Mouse (Mus musculus) forebrain, embryonic 15.5 days (tissue): ENCODE results near the gene Cpa4. TPM values are rescaled to one million over a fixed set of nuclear protein-coding genes. Genes with fewer than 3 reads are reported as not detected.
A peak's percentile ranks its signal among the peaks of the same experiment; 100 is the strongest.

Experiments
- ATAC-seq: fragments of 200-750 bp; cut with Nextera tagmentation; replicated peaks from 2 replicates; pipeline ENCODE4 v1.8.0; 2017; ENCODE audit warnings: mild to moderate bottlenecking, moderate TSS enrichment, moderate library complexity
- H3K27ac ChIP-seq: fragments of 300-500 bp; sonication (generic); replicated peaks from 2 replicates; pipeline ENCODE4 v1.5.1; 2015; ENCODE audit warnings: mild to moderate bottlenecking, inconsistent platforms
- H3K27me3 ChIP-seq: fragments of 300-500 bp; sonication (generic); 2 replicates; pipeline ENCODE4 v1.6.1; 2015; ENCODE audit warnings: inconsistent platforms
- H3K36me3 ChIP-seq: fragments of 300-500 bp; sonication (generic); 2 replicates; pipeline ENCODE4 v1.6.1; 2015; ENCODE audit warnings: mild to moderate bottlenecking, inconsistent platforms
- H3K4me1 ChIP-seq: fragments of 300-500 bp; sonication (generic); 2 replicates; pipeline ENCODE4 v1.6.1; 2015; ENCODE audit warnings: inconsistent platforms
- H3K4me2 ChIP-seq: fragments of 300-500 bp; sonication (generic); replicated peaks from 2 replicates; pipeline ENCODE4 v1.6.1; 2015; ENCODE audit warnings: mild to moderate bottlenecking, inconsistent platforms
- H3K4me3 ChIP-seq: fragments of 300-500 bp; sonication (generic); 2 replicates; pipeline ENCODE4 v1.5.1; 2015; ENCODE audit warnings: mild to moderate bottlenecking, inconsistent platforms
- H3K9ac ChIP-seq: fragments of 300-500 bp; sonication (generic); replicated peaks from 2 replicates; pipeline ENCODE4 v1.6.1; 2015; ENCODE audit warnings: mild to moderate bottlenecking, inconsistent platforms
- H3K9me3 ChIP-seq: fragments of 300-500 bp; sonication (generic); 2 replicates; pipeline ENCODE4 v1.6.1; 2016; ENCODE audit warnings: inconsistent platforms
- WGBS: fragments of 180-500 bp; shearing (Covaris S2); methylation state at CpG from one replicate; pipeline ENCODE4 v1.1.7; 2015; ENCODE audit warnings: mixed read lengths; 5-methylcytosine and 5-hydroxymethylcytosine counted together
- polyA plus RNA-seq: library from polyadenylated mRNA; unstranded; fragments of >200 nt; fragmentation: Nextera tagmentation; extraction: Ambion mirVana; gene quantifications from 2 replicates; pipeline ENCODE4 v1.2.1, GENCODE M21; 2015

Cpa4 gene
- polyA plus RNA-seq, 1 experiment from 2014 or later = 1.9 TPM

- no peaks in the 10 kb centered on the region for H3K9me3 ChIP-seq
- no peak overlapping the region for H3K4me2 ChIP-seq
- WGBS = 86% methylated on average over 4 of the region's 4 CpGs
- ATAC-seq = no peak
- no peak overlapping the region for H3K4me3 ChIP-seq
- H3K27me3 ChIP-seq = no peaks in the 10 kb centered on the region
- peaks cover 34% of the 10 kb centered on the region for H3K4me1 ChIP-seq
- no peak overlapping the region for H3K9ac ChIP-seq
- no peak overlapping the region; the same call in 1 of the 2 replicates for H3K27ac ChIP-seq
- H3K36me3 ChIP-seq = no peaks in the 10 kb centered on the region
These were observed 52.4 kb downstream of the Cpa4 start for GRCm38 (mm10) chr6:30620591-30620990.

- no peaks in the 10 kb centered on the region for H3K9me3 ChIP-seq
- H3K4me1 ChIP-seq = peaks cover 30% of the 10 kb centered on the region
- no peak for ATAC-seq
- no peaks in the 10 kb centered on the region for H3K27me3 ChIP-seq
- H3K27ac ChIP-seq = no peak overlapping the region
- H3K36me3 ChIP-seq = no peaks in the 10 kb centered on the region
- no peak overlapping the region for H3K9ac ChIP-seq
- WGBS = 94% methylated on average over 6 of the region's 6 CpGs
- no peak overlapping the region for H3K4me2 ChIP-seq
- H3K4me3 ChIP-seq = no peak overlapping the region
These were observed 52.8 kb downstream of the Cpa4 start for GRCm38 (mm10) chr6:30620994-30621393.

GRCm38 (mm10) chr6:30621986-30622389 lies 53.8 kb downstream of the Cpa4 start:
- Histone ChIP-seq H3K4me1 (peaks cover 20% of the 10 kb centered on the region), H3K36me3 (no peaks in the 10 kb centered on the region), H3K9me3 (no peaks in the 10 kb centered on the region), H3K27me3 (no peaks in the 10 kb centered on the region), H3K9ac (no peak overlapping the region), H3K4me2 (no peak overlapping the region), H3K4me3 (no peak overlapping the region), H3K27ac (no peak overlapping the region)
- WGBS = 89% methylated on average over 4 of the region's 4 CpGs
- ATAC-seq = no peak

GRCm38 (mm10) chr6:30624763-30625162 lies 56.6 kb downstream of the Cpa4 start:
- H3K36me3 ChIP-seq = no peaks in the 10 kb centered on the region
- peaks cover 6% of the 10 kb centered on the region; the same call in 1 of the 2 replicates for H3K4me1 ChIP-seq
- no peak for ATAC-seq
- no peak overlapping the region for H3K9ac ChIP-seq
- no peak overlapping the region for H3K4me3 ChIP-seq
- WGBS = 94% methylated on average over 9 of the region's 9 CpGs
- no peaks in the 10 kb centered on the region for H3K27me3 ChIP-seq
- no peaks in the 10 kb centered on the region for H3K9me3 ChIP-seq
- no peak overlapping the region for H3K27ac ChIP-seq
- H3K4me2 ChIP-seq = no peak overlapping the region

- H3K9me3 ChIP-seq = no peaks in the 10 kb centered on the region
- no peaks in the 10 kb centered on the region for H3K27me3 ChIP-seq
- H3K27ac ChIP-seq = no peak overlapping the region; the same call in 1 of the 2 replicates
- peaks cover 6% of the 10 kb centered on the region; the same call in 1 of the 2 replicates for H3K4me1 ChIP-seq
- peak; percentile 41; the same call in 1 of the 2 replicates for ATAC-seq
- whole genome bisulfite sequencing = 38% methylated on average over 6 of the region's 6 CpGs
- no peaks in the 10 kb centered on the region for H3K36me3 ChIP-seq
- H3K4me2 ChIP-seq = no peak overlapping the region
- H3K9ac ChIP-seq = no peak overlapping the region
- H3K4me3 ChIP-seq = no peak overlapping the region
These were observed 60.0 kb downstream of the Cpa4 start for GRCm38 (mm10) chr6:30628152-30628551.

- ATAC-seq = no peak
- WGBS = 98% methylated on average over 1 of the region's 1 CpGs
- Histone ChIP-seq H3K4me3 (no peak overlapping the region), H3K36me3 (no peaks in the 10 kb centered on the region), H3K4me2 (no peak overlapping the region), H3K9ac (no peak overlapping the region), H3K27ac (no peak overlapping the region), H3K4me1 (peaks cover 6% of the 10 kb centered on the region; the same call in 1 of the 2 replicates), H3K9me3 (no peaks in the 10 kb centered on the region), H3K27me3 (no peaks in the 10 kb centered on the region)
These were observed 61.8 kb downstream of the Cpa4 start for GRCm38 (mm10) chr6:30629989-30630388.

- 75% methylated on average over 8 of the region's 8 CpGs for WGBS
- Histone ChIP-seq H3K4me1 (peaks cover 5% of the 10 kb centered on the region; the same call in 1 of the 2 replicates), H3K27ac (no peak overlapping the region), H3K27me3 (no peaks in the 10 kb centered on the region), H3K4me3 (no peak overlapping the region), H3K4me2 (no peak overlapping the region), H3K9me3 (no peaks in the 10 kb centered on the region), H3K36me3 (no peaks in the 10 kb centered on the region), H3K9ac (no peak overlapping the region)
- ATAC-seq = no peak
These were observed 67.2 kb downstream of the Cpa4 start for GRCm38 (mm10) chr6:30635361-30635862.

GRCm38 (mm10) chr6:30636186-30636842 lies 68.1 kb downstream of the Cpa4 start:
- no peak overlapping the region for H3K9ac ChIP-seq
- no peaks in the 10 kb centered on the region for H3K27me3 ChIP-seq
- no peaks in the 10 kb centered on the region for H3K9me3 ChIP-seq
- no peaks in the 10 kb centered on the region for H3K36me3 ChIP-seq
- WGBS = 36% methylated on average over 4 of the region's 4 CpGs
- H3K27ac ChIP-seq = no peak overlapping the region
- no peak overlapping the region for H3K4me2 ChIP-seq
- no peak overlapping the region for H3K4me3 ChIP-seq
- ATAC-seq = no peak
- peaks cover 5% of the 10 kb centered on the region; the same call in 1 of the 2 replicates for H3K4me1 ChIP-seq

GRCm38 (mm10) chr6:30638674-30639268 lies 70.6 kb downstream of the Cpa4 start, which contains the start of gene Cpa1:
TSS of gene Cpa1 (plus strand) at chr6:30639218.
- no peak within 1 kb of the TSS for H3K9ac ChIP-seq
- H3K4me2 ChIP-seq = no peak within 1 kb of the TSS
- ATAC-seq = no peak
- H3K4me3 ChIP-seq = no peak within 1 kb of the TSS
- H3K36me3 ChIP-seq = no peaks in the 10 kb centered on the region
- no peaks in the 10 kb centered on the region for H3K27me3 ChIP-seq
- peaks cover 5% of the 10 kb centered on the region; the same call in 1 of the 2 replicates for H3K4me1 ChIP-seq
- WGBS = 93% methylated on average over 5 of the region's 5 CpGs
- H3K27ac ChIP-seq = no peak within 1 kb of the TSS
- H3K9me3 ChIP-seq = no peaks in the 10 kb centered on the region

Other genes starting within 250 kb of the Cpa4 start
- gene Zc3hc1, start 177.3 kb upstream of the Cpa4 start, polyA plus RNA-seq = 71.3 and 74.2 TPM in 2 replicates
- 33.0 and 35.1 TPM in 2 replicates for gene Klhdc10, start 166.5 kb upstream of the Cpa4 start, polyA plus RNA-seq
- gene Tmem209, start 58.6 kb upstream of the Cpa4 start, polyA plus RNA-seq = 32.6 and 34.1 TPM in 2 replicates
- 0.14 TPM in 1 of 2 replicates, not detected in the other for gene Ssmem1, start 58.5 kb upstream of the Cpa4 start, polyA plus RNA-seq
- gene Cpa2, start 26.8 kb upstream of the Cpa4 start, polyA plus RNA-seq = 4.7 and 5.3 TPM in 2 replicates
- 0.13 TPM in 1 of 2 replicates, not detected in the other for gene Cpa5, start 42.6 kb downstream of the Cpa4 start, polyA plus RNA-seq
- 0.48 and 0.61 TPM in 2 replicates for gene Cpa1, start 70.8 kb downstream of the Cpa4 start, polyA plus RNA-seq
- gene Cep41, start 125.4 kb downstream of the Cpa4 start, polyA plus RNA-seq = 14.9 and 17.3 TPM in 2 replicates
- 313 and 315 TPM in 2 replicates for gene Mest, start 155.2 kb downstream of the Cpa4 start, polyA plus RNA-seq